Mouse (Mus musculus) brain, embryonic 14.5 days (tissue): Measurements from ENCODE around the gene Dynlt1f.
"Not testable (repeated sequence)": the region's sequence is repeated elsewhere in the genome, so short reads cannot be mapped to it uniquely, and the experiment has no call there.

Experiments used
- CTCF ChIP-seq: fragments of 200-500 bp; IDR thresholded peaks from 2 replicates; pipeline ENCODE4 v1.5.1; 2012; ENCODE audit warnings: inconsistent platforms, mild to moderate bottlenecking, moderate library complexity, borderline replicate concordance; ENCODE audit not compliant: insufficient read depth, insufficient read length; ENCODE audit errors: extremely low read depth
- POLR2A ChIP-seq: fragments of 200-500 bp; IDR thresholded peaks from 2 replicates; pipeline ENCODE4 v1.6.1; 2012; ENCODE audit warnings: mild to moderate bottlenecking, inconsistent platforms, borderline replicate concordance; ENCODE audit not compliant: poor library complexity, insufficient read depth, insufficient read length, severe bottlenecking; ENCODE audit errors: extremely low read depth

DNA sequence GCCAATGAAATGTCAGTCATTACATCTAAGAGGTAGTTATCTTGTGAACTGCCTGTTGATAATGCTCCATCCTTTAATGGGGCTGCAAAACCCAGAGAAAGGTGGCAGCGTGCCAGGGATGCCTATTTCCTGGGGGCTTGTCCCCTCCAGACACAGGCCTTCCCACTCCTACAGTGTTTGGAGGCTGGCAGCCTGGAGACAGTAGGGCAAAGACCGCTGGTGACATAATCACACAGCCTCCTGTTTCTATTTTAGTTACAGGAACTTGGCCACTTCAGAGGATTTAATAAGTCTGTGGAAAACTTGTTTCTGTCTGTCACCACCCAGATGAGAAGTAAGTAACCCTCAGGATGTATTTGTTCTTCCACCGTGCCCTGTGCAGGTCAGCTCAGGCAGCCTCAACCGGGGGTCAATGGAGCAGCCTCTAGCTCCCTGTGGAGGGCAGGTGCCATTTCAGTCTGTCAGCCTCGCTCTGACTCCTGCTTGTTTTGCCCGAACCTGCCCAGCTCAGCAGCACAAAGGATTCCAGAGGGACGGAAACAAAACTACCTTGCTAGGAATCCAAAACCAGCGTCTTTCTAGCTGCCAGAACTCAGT is 47.0 kb upstream of the Dynlt1f start:
- TF ChIP-seq CTCF, POLR2A: not testable (repeated sequence)
